Mouse (Mus musculus): ENCODE data around the gene Chid1.

- no peak for TF ChIP-seq CTCF (IDR thresholded peaks at IDR 0.05; ENCODE audit: low read depth)
- TF ChIP-seq EP300 (IDR thresholded peaks at IDR 0.05; ENCODE audit: low read depth), result no peak
Measured at GRCm38 (mm10) chr7:141457236-141457635, 82.4 kb downstream of the Chid1 start.
